Mouse (Mus musculus) left cerebral cortex, adult 9 months (tissue): Measurements from ENCODE around the gene Lrrc3.

Experiments
- DNase-seq, 2 experiments: peaks; one replicate each; pipeline ENCODE4 v3.0.0; 2022; ENCODE audit warnings: low spot score in 2 of 2

Gene Lrrc3

DNA sequence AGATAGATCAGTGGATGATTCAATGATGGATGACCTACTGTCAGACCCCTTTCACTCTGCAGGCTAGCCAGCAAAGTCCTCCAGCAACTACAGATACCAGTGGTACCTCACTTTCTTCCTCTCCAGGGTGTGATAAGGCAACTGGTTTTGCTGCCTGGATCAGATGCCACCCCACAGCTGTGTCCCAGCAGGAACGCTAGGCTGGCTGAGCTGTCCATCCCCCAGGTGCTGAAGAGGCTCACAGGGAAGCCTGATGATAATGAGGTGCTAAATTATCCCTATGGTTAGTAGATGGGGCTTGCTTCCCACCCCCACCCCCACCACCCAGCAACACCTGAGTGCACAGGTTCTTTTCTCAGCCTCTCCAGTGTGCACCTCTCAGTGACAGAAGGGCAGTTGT, 34.8 kb downstream of the Lrrc3 start:
- DNase-seq: no peak

DNA sequence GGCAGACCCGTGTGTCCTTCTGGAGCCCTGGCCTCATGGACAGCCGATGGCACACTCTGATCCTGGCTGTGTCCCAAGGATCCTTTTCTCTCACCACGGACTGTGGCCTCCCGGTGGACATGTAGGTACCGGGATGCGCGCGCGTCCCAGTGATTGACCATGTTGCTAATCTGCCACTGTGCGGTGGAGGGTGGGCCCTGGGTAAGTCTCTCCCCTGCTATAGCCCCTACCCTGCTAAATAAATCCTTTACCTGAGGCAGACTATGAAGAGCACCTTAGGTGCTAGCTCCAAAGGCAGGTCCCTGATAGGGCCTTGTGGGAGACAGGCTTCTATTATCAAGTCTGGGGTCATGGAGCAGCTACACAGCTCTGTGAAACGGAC, 37.6 kb downstream of the Lrrc3 start:
- DNase-seq: no peak

DNA sequence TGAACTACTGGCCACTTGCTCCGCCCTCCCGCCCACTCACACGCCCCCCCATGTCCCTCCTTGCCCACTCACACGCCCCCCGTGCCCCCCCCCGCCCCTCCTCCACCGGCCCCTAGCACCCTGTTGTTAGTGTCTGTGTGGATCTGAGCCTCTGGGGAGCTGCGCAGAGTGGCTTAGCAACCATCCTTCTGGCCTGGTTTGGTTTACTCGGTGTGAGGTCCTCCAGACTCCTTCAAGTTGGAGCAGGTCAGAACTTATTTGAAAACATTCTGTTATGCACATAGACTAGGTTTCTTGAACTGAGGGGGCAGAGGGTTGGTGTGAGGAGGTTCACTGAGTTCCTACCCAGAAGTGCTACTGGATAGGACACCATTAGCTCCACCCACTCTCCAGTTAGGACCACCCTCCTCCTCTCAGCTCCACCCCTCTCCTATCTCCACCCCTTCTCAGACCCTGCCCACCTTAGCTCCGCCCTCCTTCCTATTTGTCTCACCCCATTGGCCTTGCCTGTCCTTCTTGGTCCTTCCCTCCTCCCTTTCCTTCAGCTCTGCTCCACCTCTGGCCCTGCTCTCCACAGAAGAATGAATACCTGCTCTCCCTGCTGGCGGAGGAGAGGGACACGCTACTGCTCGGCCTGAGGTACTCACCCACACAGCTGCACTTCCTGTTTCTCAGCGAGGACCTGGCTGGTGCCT, 38.1 kb downstream of the Lrrc3 start:
- no peak for DNase-seq

DNA sequence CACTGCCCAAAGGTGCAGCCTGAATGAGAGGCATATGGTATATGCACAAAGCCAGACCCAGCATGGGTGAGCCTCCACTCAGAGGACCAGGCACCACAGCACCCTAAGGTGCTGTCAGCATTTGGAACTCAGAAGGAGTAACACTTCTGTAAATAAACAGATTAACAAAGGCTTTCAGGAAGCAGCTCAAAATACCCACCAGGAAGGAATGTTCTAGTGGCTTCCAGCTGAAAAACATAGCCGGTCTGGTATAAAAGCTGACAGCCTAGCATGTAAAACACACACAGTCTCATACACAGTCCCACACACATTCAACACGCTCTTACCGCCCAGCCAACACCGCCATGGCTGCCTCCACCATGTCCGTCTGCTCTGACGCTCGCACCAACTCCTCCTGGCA, 40.7 kb downstream of the Lrrc3 start, which contains the start of gene Gm3285:
Gene Gm3285 (plus strand): TSS at position 301 of the 400 bp plus-strand sequence.
- DNase-seq: no peak

DNA sequence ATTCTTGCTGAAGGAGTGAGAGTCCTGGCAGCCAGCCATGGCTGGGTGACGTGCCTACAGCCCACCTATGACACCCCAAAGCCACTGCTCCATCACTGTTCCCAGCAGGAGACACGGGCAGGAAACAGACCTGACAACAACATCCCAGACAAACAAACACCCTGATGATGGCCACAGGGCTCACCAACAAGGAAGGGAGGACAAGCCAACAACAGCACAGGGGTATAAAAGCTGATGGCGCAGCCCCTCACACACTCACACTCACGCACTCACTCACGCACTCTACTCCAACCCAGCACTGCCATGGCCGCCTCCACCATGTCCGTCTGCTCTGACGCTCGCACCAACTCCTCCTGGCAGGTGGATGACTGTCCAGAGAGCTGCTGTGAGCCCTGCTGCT, 49.8 kb downstream of the Lrrc3 start, which contains the start of gene Gm10318:
Gene Gm10318 (plus strand): TSS at position 301 of the 400 bp plus-strand sequence.
- DNase-seq: no peak
